Mouse (Mus musculus): ENCODE results near the gene Best1.

GRCm38 (mm10) chr19:9987192-9987591 is 14.2 kb downstream of the Best1 start:
- TF ChIP-seq POLR2A (IDR thresholded peaks at IDR 0.05; ENCODE audit: low read depth, low read length) (no peak), CTCF (IDR thresholded peaks at IDR 0.05; ENCODE audit: borderline replicate concordance, insufficient read depth, low read length) (no peak)
